Comparison of ENCODE assay signal across 11 mouse cellular contexts in genomic region chr7:76185005-76185658, GRCm38 (mm10). TPM values are rescaled to one million over a fixed set of nuclear protein-coding genes. Genes with fewer than 3 reads are reported as not detected.
DNase-seq lines count a peak whose midpoint lies in the region; ATAC-seq and TF ChIP-seq lines count a peak whose summit lies in the region.
"Had no signal": no experiment of that assay in that cellular context is flagged by ENCODE, and none has a peak within 500 bp of the region (broad histone marks: within the 10 kb centered on the region; RNA-seq: fewer than 3 reads in every experiment).

No protein-coding gene starts in this region.

- no peaks in the 10 kb centered on the region for H3K9me3 ChIP-seq in midbrain, embryonic 13.5 days
- H3K9me3 ChIP-seq: heart, embryonic 13.5 days had no signal

- no peak for TF ChIP-seq POLR2A in brain, embryonic 14.5 days (IDR thresholded peaks at IDR 0.05; ENCODE audit: borderline replicate concordance, extremely low read depth, insufficient read depth, insufficient read length, poor library complexity, severe bottlenecking)

- H3K9ac ChIP-seq in midbrain, embryonic 13.5 days (replicated peaks), result no peak overlapping the region; the same call in 1 of the 2 replicates
- H3K9ac ChIP-seq: heart, embryonic 13.5 days had no signal

- peak overlapping the region; percentile 24 for H3K4me3 ChIP-seq in midbrain, embryonic 13.5 days (replicated peaks)
- H3K4me3 ChIP-seq: heart, embryonic 13.5 days had no signal

- H3K27me3 ChIP-seq in midbrain, embryonic 13.5 days, result no peaks in the 10 kb centered on the region
- H3K27me3 ChIP-seq: heart, embryonic 13.5 days had no signal

- WGBS in midbrain, embryonic 13.5 days, result 22% methylated on average over 7 of the region's 7 CpGs

- no peaks in the 10 kb centered on the region for H3K36me3 ChIP-seq in midbrain, embryonic 13.5 days
- H3K36me3 ChIP-seq: heart, embryonic 13.5 days had no signal

- peak; percentile 15 for DNase-seq in CD4-positive helper T cell, adult 2 months (ENCODE audit: low read depth, low spot score)
- DNase-seq in brain, embryonic 14.5 days (ENCODE audit: low read depth), result peak; percentile 96
- DNase-seq in frontal cortex, postnatal 36 days (ENCODE audit: low spot score in 2 of 2), result peak; percentile 17 to 34
- no peak for DNase-seq in B cell, adult 2 months
- no peak for DNase-seq in gastrocnemius, adult 18-20 months (ENCODE audit: low spot score)
- DNase-seq in cerebellum, postnatal 36 days, result no peak
- DNase-seq: cerebellum, adult 9-11 months had no signal

- ATAC-seq in midbrain, embryonic 13.5 days, result peak; percentile 97
- ATAC-seq in cerebellum, adult (ENCODE audit: insufficient number of reproducible peaks, low FRiP score, low TSS enrichment), result no peak

- TF ChIP-seq CTCF in brain, embryonic 14.5 days (IDR thresholded peaks at IDR 0.05; ENCODE audit: borderline replicate concordance, extremely low read depth, insufficient read depth, insufficient read length), result no peak

- H3K27ac ChIP-seq in midbrain, embryonic 13.5 days, result peak overlapping the region; percentile 75
- H3K27ac ChIP-seq: heart, embryonic 13.5 days had no signal

- peak overlapping the region; percentile 48 for H3K4me2 ChIP-seq in midbrain, embryonic 13.5 days (replicated peaks)
- H3K4me2 ChIP-seq: heart, embryonic 13.5 days had no signal

- H3K4me1 ChIP-seq in midbrain, embryonic 13.5 days (replicated peaks), result peaks cover 25% of the 10 kb centered on the region
- H3K4me1 ChIP-seq: heart, embryonic 13.5 days had no signal

RNA-seq across cellular contexts. Expression of gene Agbl1, which starts 44.6 kb away (rescaled TPM):
- polyA plus RNA-seq in brain, embryonic 14.5 days (2012; rRNA removed), result 0.09 and 0.18 TPM in 2 replicates
- polyA plus RNA-seq in midbrain, embryonic 13.5 days (2015; fragmentation: Nextera tagmentation; extraction: Ambion mirVana), result 0.09 and 0.11 TPM in 2 replicates
- total RNA-seq in gastrocnemius, adult 18-20 months (2021), result 10 to 100 TPM; 17.0 to 31.2 TPM
- total RNA-seq: liver, adult 2 months had no signal
- polyA plus RNA-seq: heart, embryonic 13.5 days; liver, adult 2 months had no signal

Comparison
In these comparisons a context has a peak if more than half of its experiments do, and no peak if none do; other contexts are left out.
1. DNase-seq: peak in CD4-positive helper T cell, adult 2 months (single experiment), brain, embryonic 14.5 days (single experiment) and frontal cortex, postnatal 36 days (2 of 2); none in B cell, adult 2 months (0 of 2), gastrocnemius, adult 18-20 months (single experiment) and cerebellum, postnatal 36 days (0 of 2).